Mouse (Mus musculus): Measurements from ENCODE around the gene Itgb2.

DNA sequence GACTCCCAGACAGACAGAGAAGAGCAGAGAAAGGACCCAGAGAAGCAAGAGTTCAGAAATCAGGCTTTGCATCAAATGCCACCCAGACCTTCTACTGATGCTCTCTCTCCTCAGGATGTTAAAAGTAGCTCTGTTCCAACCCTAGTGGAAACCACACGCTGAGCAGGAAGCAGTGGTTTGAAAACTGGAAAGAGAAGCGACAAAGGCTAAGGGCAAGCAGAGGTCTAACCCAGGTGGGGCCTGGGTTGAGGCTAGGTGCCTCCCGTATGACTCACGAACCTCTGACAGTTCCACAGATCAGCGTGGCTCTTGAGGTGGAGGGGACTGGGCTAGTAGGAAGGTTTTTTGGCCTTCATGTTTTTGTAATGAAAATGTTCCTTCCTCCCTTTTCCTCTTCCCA lies 9.6 kb upstream of the Itgb2 start:
- TF ChIP-seq CTCF (IDR thresholded peaks at IDR 0.05; ENCODE audit: low read depth) (no peak), EP300 (IDR thresholded peaks at IDR 0.05; ENCODE audit: low read depth) (no peak)
